Mouse (Mus musculus): ENCODE results near the gene Immp1l. TPM values are rescaled to one million over a fixed set of nuclear protein-coding genes. Genes with fewer than 3 reads are reported as not detected.

The Immp1l gene
- 32.6 and 45.9 TPM in 2 replicates for total RNA-seq (2021)
- long read RNA-seq, transcript Immp1l-201 (7 exons, 955 nt): major isoform, 34 of 46 reads
- long read RNA-seq, partial matches to known transcripts: 2 of 46 reads
- long read RNA-seq, other reads (novel, unspliced or antisense): 10 of 46 reads

GRCm38 (mm10) chr2:105903896-105904756 lies at the start of gene Immp1l, which contains the start of gene Elp4:
Gene Immp1l (plus strand): TSS chr2:105904638.
Gene Elp4 (minus strand): TSS chr2:105904564.
- DNase-seq: peak; percentile 92

GRCm38 (mm10) chr2:105854740-105855139 lies 49.7 kb upstream of the Immp1l start:
- DNase-seq: peak; percentile 4

DNA sequence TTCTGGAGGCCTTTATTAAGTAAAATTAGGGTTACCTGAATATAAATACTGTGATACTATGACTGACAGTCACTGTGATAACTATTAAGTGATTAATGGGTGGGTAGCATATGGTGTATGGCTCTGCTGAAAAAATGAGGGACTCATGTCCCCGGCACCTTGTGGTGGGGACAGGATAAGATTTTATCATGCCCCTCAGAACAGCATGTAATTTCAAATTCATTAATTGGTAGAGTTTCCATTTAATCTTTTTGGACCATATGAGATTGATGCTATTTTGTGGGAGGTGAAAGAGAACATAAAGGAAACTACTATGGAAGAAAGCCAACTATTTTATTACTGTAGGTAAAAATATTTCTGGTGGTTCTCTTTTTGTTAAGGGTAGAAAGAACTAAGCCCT lies 31.0 kb upstream of the Immp1l start:
- no peak for DNase-seq

DNA sequence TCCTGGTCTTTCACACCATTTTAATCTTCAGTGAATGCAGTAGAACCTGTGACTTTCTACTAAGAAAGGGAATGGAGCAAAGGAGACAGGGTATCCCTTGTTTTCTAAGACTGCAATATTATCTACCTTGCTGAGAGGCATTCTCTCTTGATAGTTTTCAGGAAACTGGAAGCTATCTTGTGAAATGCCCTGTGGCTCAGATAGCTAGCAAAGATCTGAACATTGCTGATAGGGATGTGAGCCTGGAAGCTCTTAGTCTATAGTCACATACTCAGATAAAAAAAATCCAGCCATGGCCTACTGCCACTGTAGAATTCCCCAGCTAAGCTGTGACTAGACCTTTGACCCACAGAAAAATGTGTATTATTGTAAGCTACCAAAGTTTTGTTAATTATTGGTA lies 13.6 kb upstream of the Immp1l start:
- DNase-seq: no peak

DNA sequence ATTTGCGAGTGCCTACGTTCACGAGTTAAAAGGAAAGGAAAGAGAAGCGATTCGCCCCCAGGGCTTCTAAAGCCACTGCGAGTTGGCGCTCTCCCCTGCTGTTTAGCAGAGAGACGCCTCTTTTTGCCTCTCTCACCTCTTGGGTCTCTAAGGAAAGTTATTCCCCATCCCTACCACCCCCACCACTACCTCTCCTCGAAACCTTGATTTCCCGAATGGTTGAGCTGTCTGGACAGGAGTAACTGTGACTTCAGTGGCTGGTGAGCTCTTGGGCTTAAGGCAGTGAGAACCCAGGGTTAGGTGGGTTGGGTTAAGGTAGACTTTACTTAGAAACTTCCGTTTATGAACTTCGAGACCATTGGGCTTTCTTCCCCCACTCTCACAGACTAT lies 314 bp downstream of the Immp1l start:
- no peak for DNase-seq

DNA sequence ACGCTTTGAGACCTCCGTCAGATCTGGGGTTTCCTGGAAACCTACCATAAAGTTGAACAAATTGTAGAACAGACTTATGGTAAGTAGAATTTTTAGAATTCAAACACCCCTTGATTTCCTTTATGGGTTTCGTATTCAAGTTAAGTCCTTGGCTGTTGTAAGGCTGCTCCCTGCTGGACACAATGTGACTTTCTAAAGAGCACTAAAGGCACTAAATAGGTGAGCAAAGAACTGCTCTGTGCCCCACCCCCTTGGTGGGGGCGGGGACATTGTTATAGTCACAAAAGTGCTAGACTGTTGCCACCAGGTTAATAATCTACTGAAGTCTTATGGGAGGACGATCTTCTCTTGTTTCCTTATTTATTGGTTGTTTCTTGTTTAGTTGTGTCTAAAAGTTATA lies 3.9 kb downstream of the Immp1l start:
- DNase-seq: no peak

- no peak for DNase-seq
These were observed 6.2 kb downstream of the Immp1l start for GRCm38 (mm10) chr2:105910611-105911010.

DNA sequence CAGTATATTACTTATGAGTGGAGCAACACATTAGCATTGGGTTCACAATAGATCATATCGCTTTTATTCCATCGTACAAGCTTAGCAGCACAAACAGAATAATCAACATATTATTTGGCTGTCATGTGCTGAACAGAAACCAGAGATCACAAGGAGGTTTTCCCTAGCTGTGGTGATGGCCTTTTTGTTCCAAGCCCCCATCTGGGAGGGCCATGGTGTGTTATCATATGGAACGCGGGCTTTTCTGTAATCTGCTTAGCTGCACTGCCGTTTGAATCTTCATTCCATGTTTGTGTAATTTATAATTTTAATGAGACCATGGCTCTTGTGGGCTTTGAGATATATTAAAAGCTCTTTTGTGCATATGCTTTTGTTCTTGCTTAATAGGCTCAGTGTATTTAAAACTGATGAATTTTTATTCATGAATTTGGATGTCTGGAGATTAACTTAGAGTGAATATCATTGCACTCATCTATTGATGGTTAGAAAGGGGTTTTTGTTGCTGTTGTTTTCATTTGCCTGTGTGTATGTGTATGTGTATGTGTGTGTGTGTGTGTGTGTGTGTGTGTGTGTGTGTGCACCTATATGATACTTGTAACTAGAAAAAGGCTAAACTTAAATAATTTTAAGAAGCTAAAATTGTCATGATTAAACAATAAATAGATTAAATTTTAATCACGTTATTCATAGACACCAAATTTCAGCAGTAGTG lies 9.4 kb downstream of the Immp1l start:
- DNase-seq: no peak

GRCm38 (mm10) chr2:105916671-105917070 lies 12.2 kb downstream of the Immp1l start:
- no peak for DNase-seq

GRCm38 (mm10) chr2:105917623-105918346 lies 13.3 kb downstream of the Immp1l start:
- DNase-seq: no peak

DNA sequence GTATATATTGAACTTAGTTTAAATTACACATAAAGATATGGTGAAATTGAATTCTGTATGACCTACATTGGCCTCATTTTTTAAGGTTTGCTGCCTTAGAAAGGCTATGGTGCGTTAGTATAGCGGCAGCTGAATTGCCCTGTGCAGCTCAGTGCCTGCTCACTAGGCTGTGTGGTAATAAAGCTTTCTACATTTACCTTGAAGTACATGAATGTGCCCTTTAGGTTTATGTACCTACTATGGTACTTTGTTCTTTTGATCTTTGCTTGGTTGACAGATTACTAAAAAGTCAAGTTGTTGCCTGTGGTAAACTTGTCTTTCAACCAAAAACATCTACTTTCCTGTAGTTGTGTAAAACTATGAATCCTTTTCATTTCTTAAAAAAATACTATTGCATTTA lies 45.7 kb downstream of the Immp1l start:
- DNase-seq: no peak

GRCm38 (mm10) chr2:105951350-105951940 lies 47.0 kb downstream of the Immp1l start:
- no peak for DNase-seq

- no peak for DNase-seq
These were observed 49.4 kb downstream of the Immp1l start for GRCm38 (mm10) chr2:105953862-105954261.

- DNase-seq: no peak
These were observed 59.0 kb downstream of the Immp1l start for GRCm38 (mm10) chr2:105963447-105963846.

GRCm38 (mm10) chr2:105973941-105974340 lies 69.5 kb downstream of the Immp1l start:
- DNase-seq: no peak

- DNase-seq: no peak
These were observed 73.6 kb downstream of the Immp1l start for GRCm38 (mm10) chr2:105978065-105978464.

DNA sequence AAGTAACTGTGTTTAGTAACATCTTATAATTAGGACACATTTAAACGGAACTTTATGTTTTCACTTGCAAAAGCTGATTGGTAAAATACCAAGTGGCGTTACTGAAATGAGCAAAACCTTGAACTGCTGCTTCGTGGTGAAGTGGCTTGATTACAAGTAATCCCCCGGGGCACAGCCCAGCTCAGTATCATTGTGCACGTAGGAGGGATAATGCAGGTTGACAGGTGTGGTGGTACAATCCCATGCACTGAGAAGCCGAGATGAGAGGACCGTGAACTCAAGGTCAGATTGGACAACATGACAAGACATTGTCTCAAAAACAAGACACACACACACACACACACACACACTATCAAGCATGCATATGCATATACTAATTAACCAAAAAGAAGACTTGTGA lies 80.8 kb downstream of the Immp1l start:
- no peak for DNase-seq

DNA sequence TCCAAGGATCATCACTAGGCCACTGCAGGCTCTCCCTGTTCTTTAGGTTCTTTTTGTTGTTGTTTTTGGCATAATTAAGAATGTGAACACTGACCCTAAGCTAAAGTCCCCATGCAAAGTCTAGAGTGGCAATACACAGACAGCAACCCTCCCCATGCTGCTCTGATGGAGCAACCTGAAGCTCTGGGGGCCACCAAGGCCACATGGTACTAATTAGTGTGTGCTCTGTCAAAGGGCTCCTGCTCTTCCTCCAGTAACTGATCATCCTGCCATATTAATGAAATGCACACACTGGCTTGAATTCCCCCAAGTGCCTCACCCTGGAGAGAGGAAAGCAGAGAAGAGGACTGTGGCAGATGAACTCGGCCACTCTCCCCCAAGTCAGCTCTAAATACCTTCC lies 82.7 kb downstream of the Immp1l start:
- DNase-seq: no peak

- no peak for DNase-seq
These were observed 83.6 kb downstream of the Immp1l start for GRCm38 (mm10) chr2:105987999-105988398.

DNA sequence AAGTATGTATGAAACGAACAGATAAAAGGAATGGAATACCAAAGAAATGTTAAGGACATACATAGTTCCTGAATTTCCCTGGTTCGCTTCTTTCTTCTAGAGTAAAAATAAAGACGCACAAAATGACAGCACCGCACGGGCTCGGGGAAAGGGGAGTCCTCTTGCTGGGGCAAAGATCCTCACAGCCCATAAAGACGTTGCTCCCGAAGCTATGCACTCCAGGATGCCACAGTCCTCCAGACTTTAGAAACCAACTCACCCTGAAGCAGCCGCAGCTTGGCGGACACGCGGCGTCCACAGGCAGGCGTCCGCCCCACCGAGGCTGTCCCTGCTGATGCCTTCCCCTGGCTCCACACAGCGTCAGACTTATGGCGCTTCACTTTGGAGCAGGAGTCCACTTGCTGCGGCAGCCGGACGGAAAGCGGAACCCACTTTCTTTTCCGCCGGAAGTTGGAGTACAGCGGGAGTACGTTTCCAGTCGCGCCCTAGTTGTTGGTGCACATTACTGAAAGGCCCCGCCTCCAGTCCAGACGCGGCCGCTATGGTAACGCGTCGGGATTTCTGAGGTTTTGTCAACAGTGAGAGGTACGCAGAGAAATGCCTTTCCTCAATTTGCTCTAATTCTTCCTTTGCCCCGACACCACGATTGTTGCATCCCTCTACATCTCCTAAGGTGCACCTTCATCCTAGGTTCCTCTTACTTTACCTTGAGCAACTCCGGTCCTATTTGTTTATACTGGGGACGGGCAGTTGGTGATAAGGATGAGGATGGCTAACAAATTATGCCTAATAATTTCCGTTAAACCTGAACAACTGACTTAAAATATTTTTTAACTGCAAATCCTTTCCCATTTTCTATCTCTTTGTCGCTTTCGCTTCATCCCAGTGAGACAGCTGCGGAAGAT lies 98.6 kb downstream of the Immp1l start, which contains the start of gene Dnajc24:
TSS of gene Dnajc24 (minus strand) at position 715 of the 905 bp plus-strand sequence.
- DNase-seq: peak; percentile 84

DNA sequence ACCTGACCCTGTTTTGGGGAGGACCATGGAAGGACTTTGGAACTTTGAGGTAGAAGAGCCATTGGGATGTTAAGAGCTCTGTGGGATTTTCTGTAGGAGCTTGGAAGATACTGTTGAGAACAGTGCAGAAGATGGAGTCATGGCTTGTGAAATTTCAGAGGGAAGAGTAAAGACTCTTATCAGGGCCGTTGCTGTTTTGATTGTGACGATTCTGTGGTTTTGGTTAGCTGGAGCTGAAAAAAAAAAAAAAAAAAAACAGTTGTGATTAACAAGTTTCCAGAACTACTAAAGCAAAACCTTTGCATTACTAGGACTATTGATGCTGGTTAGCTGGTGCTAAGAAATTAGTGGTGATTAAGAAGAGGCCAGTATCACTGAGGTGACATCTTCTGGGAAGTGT lies 104.0 kb downstream of the Immp1l start:
- DNase-seq: no peak

Measured in adrenal gland, postnatal 25 days (tissue).